Mouse (Mus musculus) embryonic facial prominence, embryonic 15.5 days (tissue): ENCODE results near the gene Areg. TPM values are rescaled to one million over a fixed set of nuclear protein-coding genes. Genes with fewer than 3 reads are reported as not detected.

Experiments used
- ATAC-seq: fragments of 200-750 bp; cut with Nextera tagmentation; 2 replicates; pipeline ENCODE4 v1.8.0; 2017; ENCODE audit warnings: low read depth, moderate TSS enrichment; ENCODE audit not compliant: insufficient number of reproducible peaks, low FRiP score, low TSS enrichment
- H3K27ac ChIP-seq: fragments of 300-500 bp; sonication (generic); replicated peaks from 2 replicates; pipeline ENCODE4 v1.5.1; 2015; ENCODE audit warnings: mild to moderate bottlenecking, inconsistent platforms
- H3K27me3 ChIP-seq: fragments of 300-500 bp; sonication (generic); 2 replicates; pipeline ENCODE4 v1.6.1; 2015; ENCODE audit warnings: inconsistent platforms
- H3K36me3 ChIP-seq: fragments of 300-500 bp; sonication (generic); 2 replicates; pipeline ENCODE4 v1.6.1; 2015; ENCODE audit warnings: mild to moderate bottlenecking, inconsistent platforms
- H3K4me1 ChIP-seq: fragments of 300-500 bp; sonication (generic); 2 replicates; pipeline ENCODE4 v1.6.1; 2015; ENCODE audit warnings: inconsistent platforms
- H3K4me2 ChIP-seq: fragments of 300-500 bp; sonication (generic); replicated peaks from 2 replicates; pipeline ENCODE4 v1.6.1; 2015; ENCODE audit warnings: mild to moderate bottlenecking, inconsistent platforms
- H3K4me3 ChIP-seq: fragments of 300-500 bp; sonication (generic); replicated peaks from 2 replicates; pipeline ENCODE4 v1.5.1; 2015; ENCODE audit warnings: mild to moderate bottlenecking, inconsistent platforms
- H3K9ac ChIP-seq: fragments of 300-500 bp; sonication (generic); 2 replicates; pipeline ENCODE4 v1.6.1; 2015; ENCODE audit warnings: inconsistent platforms
- H3K9me3 ChIP-seq: fragments of 300-500 bp; sonication (generic); replicated peaks from 2 replicates; pipeline ENCODE4 v1.6.1; 2016; ENCODE audit warnings: inconsistent platforms
- WGBS: fragments of 180-500 bp; shearing (Covaris S2); methylation state at CpG from one replicate; pipeline ENCODE4 v1.1.7; 2015; 5-methylcytosine and 5-hydroxymethylcytosine counted together
- polyA plus RNA-seq: library from polyadenylated mRNA; unstranded; fragments of >200 nt; fragmentation: Nextera tagmentation; extraction: Ambion mirVana; gene quantifications from 2 replicates; pipeline ENCODE4 v1.2.1, GENCODE M21; 2015

The Areg gene
- polyA plus RNA-seq, 1 experiment from 2014 or later = 1.1 TPM

DNA sequence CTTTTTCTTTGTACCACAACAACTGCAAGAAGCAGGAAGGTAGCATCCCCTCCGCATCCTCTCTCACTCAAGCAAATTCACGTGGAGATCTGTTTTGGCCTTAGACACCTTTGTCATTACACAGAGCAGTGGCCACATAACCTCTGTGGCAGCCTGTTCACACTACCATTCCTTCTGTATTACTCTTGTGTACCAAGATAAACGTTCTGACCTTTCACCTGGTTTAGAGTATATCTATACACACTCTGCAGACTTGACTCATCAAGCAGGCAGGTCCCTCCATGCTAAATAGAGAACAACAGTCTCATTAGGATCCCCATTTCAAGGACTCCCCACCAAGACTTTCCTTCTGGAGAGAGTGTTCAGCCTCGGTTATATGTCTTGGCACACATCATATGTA lies 16.0 kb upstream of the Areg start:
- Histone ChIP-seq H3K9me3 (no peaks in the 10 kb centered on the region), H3K4me2 (no peak overlapping the region), H3K4me3 (no peak overlapping the region), H3K36me3 (no peaks in the 10 kb centered on the region), H3K27me3 (no peaks in the 10 kb centered on the region), H3K27ac (no peak overlapping the region), H3K9ac (no peak overlapping the region), H3K4me1 (no peaks in the 10 kb centered on the region)
- 75% methylated on average over 4 of the region's 4 CpGs for WGBS
- ATAC-seq = no peak

DNA sequence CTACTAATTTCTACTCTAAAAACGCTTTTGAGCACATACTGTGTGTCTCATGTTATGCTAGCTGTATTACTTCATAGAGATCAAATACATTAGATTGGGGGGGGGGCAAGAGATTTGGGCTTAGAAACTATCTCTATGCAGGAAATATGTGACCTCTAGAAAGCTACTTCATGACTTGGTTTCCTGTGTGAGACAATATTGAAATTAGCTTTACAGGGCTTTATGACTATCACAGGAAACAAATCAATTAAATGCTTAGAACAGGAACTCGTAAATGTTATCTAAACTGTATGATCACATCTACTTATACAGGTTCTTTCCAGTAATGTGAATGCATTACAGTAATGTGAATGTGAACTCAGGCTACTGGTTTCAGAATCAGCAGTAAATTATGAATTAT lies 15.3 kb upstream of the Areg start:
- H3K4me2 ChIP-seq = no peak overlapping the region
- H3K36me3 ChIP-seq = no peaks in the 10 kb centered on the region
- no peaks in the 10 kb centered on the region for H3K9me3 ChIP-seq
- H3K4me3 ChIP-seq = no peak overlapping the region
- no peak overlapping the region for H3K27ac ChIP-seq
- WGBS = 76% methylated on average over 2 of the region's 2 CpGs
- H3K27me3 ChIP-seq = no peaks in the 10 kb centered on the region
- no peak overlapping the region for H3K9ac ChIP-seq
- no peak for ATAC-seq
- H3K4me1 ChIP-seq = no peaks in the 10 kb centered on the region

DNA sequence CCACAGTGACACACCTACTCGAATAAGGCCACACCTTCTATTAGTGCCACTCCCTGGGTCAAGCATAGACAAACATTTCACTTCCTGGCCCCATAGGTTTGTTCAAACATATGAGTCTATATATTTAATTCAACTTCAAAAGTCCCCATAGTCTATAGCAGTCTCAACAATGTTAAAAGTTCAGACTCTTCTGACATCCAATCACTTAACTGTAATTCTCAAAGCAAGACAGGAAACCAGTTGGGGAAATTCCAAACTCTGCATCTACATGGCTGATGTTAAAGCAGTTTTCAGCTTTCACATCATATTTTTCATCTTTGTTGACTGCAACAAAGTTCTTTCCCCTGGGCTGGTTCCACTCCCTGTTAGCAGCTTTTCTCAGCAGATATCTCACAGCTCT lies 12.8 kb upstream of the Areg start:
- no peak overlapping the region for H3K4me3 ChIP-seq
- H3K4me1 ChIP-seq = no peaks in the 10 kb centered on the region
- H3K9me3 ChIP-seq = no peaks in the 10 kb centered on the region
- H3K27ac ChIP-seq = no peak overlapping the region
- no peak overlapping the region for H3K9ac ChIP-seq
- no peaks in the 10 kb centered on the region for H3K27me3 ChIP-seq
- no peaks in the 10 kb centered on the region for H3K36me3 ChIP-seq
- WGBS = 88% methylated on average over 1 of the region's 1 CpGs
- no peak overlapping the region for H3K4me2 ChIP-seq
- no peak for ATAC-seq

DNA sequence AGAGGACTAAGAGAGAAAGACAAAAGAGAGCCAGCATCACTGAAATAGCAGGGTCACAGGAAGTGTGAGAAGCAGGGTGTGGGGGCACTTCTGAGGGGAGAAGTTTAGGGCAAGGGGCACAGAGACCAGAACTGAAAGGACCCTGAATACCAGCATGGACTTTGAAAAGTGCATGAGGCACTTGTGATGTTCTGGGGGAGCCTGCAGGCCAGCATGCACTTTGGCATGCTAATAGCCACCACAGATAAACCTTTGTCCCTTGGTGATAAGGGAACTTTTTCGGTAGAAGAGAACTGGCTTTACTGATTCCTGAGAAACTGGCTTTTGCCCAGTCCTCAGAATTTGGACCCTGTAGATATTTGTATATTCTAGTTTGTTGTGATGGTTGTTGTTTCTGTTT lies 4.4 kb upstream of the Areg start:
- H3K9me3 ChIP-seq = no peaks in the 10 kb centered on the region
- peaks cover 8% of the 10 kb centered on the region; the same call in 1 of the 2 replicates for H3K4me1 ChIP-seq
- H3K4me3 ChIP-seq = no peak overlapping the region
- H3K27ac ChIP-seq = no peak overlapping the region
- no peak overlapping the region for H3K4me2 ChIP-seq
- no peak overlapping the region for H3K9ac ChIP-seq
- ATAC-seq = no peak
- H3K27me3 ChIP-seq = peaks cover 13% of the 10 kb centered on the region
- 32% methylated on average over 1 of the region's 1 CpGs for WGBS
- no peaks in the 10 kb centered on the region for H3K36me3 ChIP-seq

DNA sequence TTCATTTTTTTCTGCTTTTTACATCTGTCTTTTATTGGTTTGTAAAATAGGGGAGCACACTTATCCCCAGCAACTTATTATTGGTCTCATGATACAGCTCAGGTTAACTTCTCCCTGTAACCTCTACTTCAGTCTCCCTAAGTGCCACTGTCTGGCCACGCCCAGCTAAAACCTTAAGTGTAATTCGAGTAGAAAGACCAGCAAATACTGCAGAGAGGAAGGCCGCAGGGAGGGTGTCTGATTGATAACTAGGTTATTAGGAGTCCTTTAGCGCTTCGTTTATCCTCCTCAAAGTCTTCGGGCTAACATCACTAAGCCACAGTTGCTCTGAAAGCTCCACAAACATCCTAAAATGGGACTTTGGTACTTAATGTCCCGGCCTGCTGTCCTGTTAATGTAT lies 429 bp upstream of the Areg start:
- peak overlapping the region; percentile 51 for H3K4me3 ChIP-seq
- WGBS = 2% methylated on average over 7 of the region's 7 CpGs
- no peaks in the 10 kb centered on the region for H3K36me3 ChIP-seq
- no peaks in the 10 kb centered on the region for H3K9me3 ChIP-seq
- no peak overlapping the region for H3K27ac ChIP-seq
- H3K27me3 ChIP-seq = peaks cover 27% of the 10 kb centered on the region
- peak overlapping the region; percentile 91 for H3K4me2 ChIP-seq
- peaks cover 8% of the 10 kb centered on the region; the same call in 1 of the 2 replicates for H3K4me1 ChIP-seq
- ATAC-seq = no peak
- H3K9ac ChIP-seq = no peak overlapping the region

DNA sequence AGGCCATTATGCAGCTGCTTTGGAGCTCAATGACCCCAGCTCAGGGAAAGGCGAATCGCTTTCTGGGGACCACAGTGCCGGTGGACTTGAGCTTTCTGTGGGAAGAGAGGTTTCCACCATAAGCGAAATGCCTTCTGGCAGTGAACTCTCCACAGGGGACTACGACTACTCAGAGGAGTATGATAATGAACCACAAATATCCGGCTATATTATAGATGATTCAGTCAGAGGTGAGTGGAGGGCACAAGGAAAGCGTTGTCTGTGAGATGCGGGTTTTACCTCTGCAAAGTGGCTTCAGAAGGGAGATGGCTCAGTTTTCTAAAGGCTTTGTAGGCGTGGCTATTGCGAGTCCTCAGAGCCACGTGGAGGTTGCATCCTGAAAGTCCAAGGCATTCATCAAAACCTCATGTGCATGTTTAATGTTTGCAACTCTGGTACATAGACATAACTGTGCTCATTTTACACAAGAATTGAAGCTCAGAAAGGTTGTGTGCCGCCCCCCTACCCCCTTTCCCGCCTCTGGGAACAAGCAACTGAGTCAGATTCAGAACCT lies 1.6 kb downstream of the Areg start:
- ATAC-seq = no peak
- no peak overlapping the region for H3K4me3 ChIP-seq
- peaks cover 27% of the 10 kb centered on the region for H3K27me3 ChIP-seq
- H3K4me1 ChIP-seq = peaks cover 8% of the 10 kb centered on the region; the same call in 1 of the 2 replicates
- 37% methylated on average over 13 of the region's 13 CpGs for WGBS
- H3K27ac ChIP-seq = no peak overlapping the region
- no peaks in the 10 kb centered on the region for H3K9me3 ChIP-seq
- no peak overlapping the region for H3K9ac ChIP-seq
- H3K4me2 ChIP-seq = no peak overlapping the region
- H3K36me3 ChIP-seq = no peaks in the 10 kb centered on the region

DNA sequence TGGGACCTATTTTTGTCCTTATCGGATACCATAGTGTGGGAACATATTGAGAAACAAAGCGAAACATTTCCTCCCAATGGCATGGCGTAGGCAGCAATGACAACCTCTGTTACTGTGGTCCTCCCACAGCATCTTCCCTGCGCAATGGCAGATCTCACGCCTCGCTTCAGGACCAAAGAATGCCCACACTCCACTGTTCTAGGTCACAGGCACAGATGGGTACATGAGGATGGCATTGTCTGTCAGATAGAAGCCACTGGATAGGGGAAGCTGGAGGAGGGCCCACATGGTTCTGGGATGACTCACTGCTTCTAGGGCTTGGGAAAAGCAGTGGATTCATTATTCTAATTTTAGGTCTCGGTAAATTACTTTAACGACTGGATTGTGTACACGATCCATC lies 5.6 kb downstream of the Areg start:
- no peak for ATAC-seq
- no peaks in the 10 kb centered on the region for H3K36me3 ChIP-seq
- 82% methylated on average over 9 of the region's 9 CpGs for WGBS
- no peak overlapping the region for H3K27ac ChIP-seq
- H3K4me3 ChIP-seq = no peak overlapping the region
- H3K4me1 ChIP-seq = no peaks in the 10 kb centered on the region
- H3K27me3 ChIP-seq = peaks cover 13% of the 10 kb centered on the region
- no peak overlapping the region for H3K9ac ChIP-seq
- H3K9me3 ChIP-seq = no peaks in the 10 kb centered on the region
- H3K4me2 ChIP-seq = no peak overlapping the region

DNA sequence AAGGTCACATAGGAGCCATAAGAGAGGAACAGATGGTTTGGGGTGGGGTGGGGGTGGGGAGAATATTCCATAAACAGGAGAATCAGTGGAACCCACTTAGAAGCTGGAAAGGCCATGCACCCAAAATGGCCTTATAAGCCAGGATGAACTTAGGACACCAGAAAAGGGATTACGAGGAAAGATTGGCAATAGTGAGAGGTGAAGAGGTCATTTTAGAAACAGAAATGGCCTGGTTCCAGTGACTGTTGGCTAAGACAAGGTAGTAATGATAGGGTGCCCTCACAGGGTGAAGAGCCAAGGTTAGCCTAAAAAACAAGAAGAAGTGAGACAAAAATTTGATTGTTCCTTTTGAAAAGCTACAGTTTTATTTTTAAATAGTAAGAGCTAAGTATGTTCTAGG lies 7.6 kb downstream of the Areg start:
- no peak for ATAC-seq
- H3K9ac ChIP-seq = no peak overlapping the region
- no peaks in the 10 kb centered on the region for H3K4me1 ChIP-seq
- no peak overlapping the region for H3K27ac ChIP-seq
- H3K4me3 ChIP-seq = no peak overlapping the region
- 80% methylated on average over 1 of the region's 1 CpGs for whole genome bisulfite sequencing
- H3K9me3 ChIP-seq = no peaks in the 10 kb centered on the region
- no peaks in the 10 kb centered on the region for H3K36me3 ChIP-seq
- no peak overlapping the region for H3K4me2 ChIP-seq
- H3K27me3 ChIP-seq = no peaks in the 10 kb centered on the region

DNA sequence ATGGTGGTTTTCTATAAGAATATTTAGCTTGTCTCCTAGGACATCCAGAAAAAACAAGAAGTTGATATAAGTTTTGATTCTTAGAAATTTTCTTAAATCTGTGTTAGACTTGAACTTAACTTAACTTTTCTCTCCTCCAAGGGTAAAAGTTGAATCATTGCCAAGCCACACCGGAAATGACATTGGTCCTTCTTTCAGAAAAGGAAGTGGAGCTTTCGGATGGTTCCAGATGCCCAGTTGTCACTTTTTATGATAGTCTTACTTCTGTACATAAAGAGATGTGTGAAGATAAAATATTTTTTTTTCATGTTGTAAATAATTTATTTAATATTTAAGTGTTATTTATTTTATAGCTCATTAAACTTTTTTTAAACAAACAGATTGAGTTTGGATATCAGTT lies 8.7 kb downstream of the Areg start:
- WGBS = 72% methylated on average over 2 of the region's 2 CpGs

DNA sequence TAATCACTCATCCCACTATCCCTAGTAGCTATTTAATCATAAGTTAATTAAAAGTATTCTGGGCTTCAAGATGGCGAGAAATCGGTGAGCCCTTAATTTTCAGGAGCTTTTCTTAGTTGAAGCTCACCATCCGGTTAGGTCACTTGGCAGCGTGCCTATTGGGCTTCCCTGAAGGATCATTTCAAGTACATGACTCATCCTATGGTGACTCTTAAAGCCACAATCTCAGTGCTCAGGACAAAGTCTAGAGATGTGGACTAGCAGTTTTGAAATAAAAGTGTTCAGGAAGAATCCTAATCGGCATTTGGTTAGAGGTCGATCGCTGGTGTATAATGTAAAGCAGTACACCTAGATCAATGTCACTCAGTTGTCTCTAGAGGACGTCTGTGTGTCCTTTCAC lies 17.3 kb downstream of the Areg start:
- no peak overlapping the region for H3K4me2 ChIP-seq
- H3K27me3 ChIP-seq = no peaks in the 10 kb centered on the region
- H3K4me1 ChIP-seq = no peaks in the 10 kb centered on the region
- no peak overlapping the region for H3K9ac ChIP-seq
- WGBS = 78% methylated on average over 8 of the region's 8 CpGs
- H3K27ac ChIP-seq = no peak overlapping the region
- ATAC-seq = no peak
- H3K4me3 ChIP-seq = no peak overlapping the region
- H3K36me3 ChIP-seq = no peaks in the 10 kb centered on the region
- no peaks in the 10 kb centered on the region for H3K9me3 ChIP-seq

More for the DNA sequence above, 8.7 kb downstream of the Areg start:
- no peak for ATAC-seq
- Histone ChIP-seq H3K27ac (no peak overlapping the region), H3K4me2 (no peak overlapping the region), H3K4me3 (no peak overlapping the region), H3K36me3 (no peaks in the 10 kb centered on the region), H3K4me1 (no peaks in the 10 kb centered on the region), H3K27me3 (no peaks in the 10 kb centered on the region), H3K9ac (no peak overlapping the region), H3K9me3 (no peaks in the 10 kb centered on the region)

DNA sequence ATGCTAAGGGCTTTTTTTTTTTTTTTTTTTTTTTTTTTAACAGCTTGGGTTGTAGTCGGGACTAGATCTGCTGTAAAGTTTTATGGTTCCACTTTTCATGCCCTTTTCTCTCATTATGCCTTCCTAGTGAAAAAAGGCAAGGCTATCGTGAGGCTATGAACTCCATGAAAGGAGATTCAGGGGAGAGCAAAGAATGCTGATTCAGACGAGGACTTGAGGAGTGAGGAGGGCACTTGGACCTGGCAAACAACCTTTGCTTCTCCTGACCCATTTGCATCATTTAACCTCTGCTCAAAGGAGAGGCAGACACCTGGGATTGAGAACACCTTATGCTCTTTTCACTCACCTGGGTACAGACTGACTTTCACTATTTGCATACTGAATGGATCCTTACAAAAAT lies 17.8 kb downstream of the Areg start:
- H3K27ac ChIP-seq = no peak overlapping the region
- no peak overlapping the region for H3K9ac ChIP-seq
- no peak overlapping the region for H3K4me3 ChIP-seq
- no peaks in the 10 kb centered on the region for H3K9me3 ChIP-seq
- H3K4me2 ChIP-seq = no peak overlapping the region
- no peaks in the 10 kb centered on the region for H3K27me3 ChIP-seq
- H3K4me1 ChIP-seq = no peaks in the 10 kb centered on the region
- no peaks in the 10 kb centered on the region for H3K36me3 ChIP-seq
- WGBS = 49% methylated on average over 3 of the region's 3 CpGs
- no peak for ATAC-seq

DNA sequence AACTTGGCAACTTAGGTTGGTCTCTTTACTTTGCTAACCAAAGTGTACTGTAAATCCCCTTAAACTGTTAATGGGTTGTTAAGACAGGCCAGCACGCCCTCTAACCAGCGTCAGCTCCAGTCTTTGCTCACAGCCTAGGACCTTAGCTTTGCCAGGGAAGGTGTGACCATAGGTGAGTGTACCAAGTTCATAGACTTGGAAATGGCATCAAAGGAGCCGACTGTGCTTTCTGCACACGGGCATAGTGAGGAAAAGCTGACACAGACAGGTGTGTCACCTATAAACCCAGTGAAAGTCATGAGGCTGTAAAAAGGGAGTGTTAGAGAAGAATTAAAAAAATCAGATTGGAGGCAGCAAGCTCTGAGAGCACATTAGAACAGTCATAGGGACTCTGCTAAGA lies 23.4 kb downstream of the Areg start:
- no peaks in the 10 kb centered on the region for H3K27me3 ChIP-seq
- H3K9ac ChIP-seq = no peak overlapping the region
- H3K9me3 ChIP-seq = no peaks in the 10 kb centered on the region
- 79% methylated on average over 4 of the region's 4 CpGs for WGBS
- no peak overlapping the region for H3K27ac ChIP-seq
- no peaks in the 10 kb centered on the region for H3K36me3 ChIP-seq
- H3K4me2 ChIP-seq = no peak overlapping the region
- no peaks in the 10 kb centered on the region for H3K4me1 ChIP-seq
- no peak overlapping the region for H3K4me3 ChIP-seq
- no peak for ATAC-seq
